Mouse (Mus musculus) heart, embryonic 11.5 days (tissue): Measurements from ENCODE around the gene Atg16l1. TPM values are rescaled to one million over a fixed set of nuclear protein-coding genes. Genes with fewer than 3 reads are reported as not detected.
"Not testable (repeated sequence)": the region's sequence is repeated elsewhere in the genome, so short reads cannot be mapped to it uniquely, and the experiment has no call there.

ENCODE experiments used
- ATAC-seq: fragments of 200-750 bp; cut with Nextera tagmentation; replicated peaks from 2 replicates; pipeline ENCODE4 v1.8.0; 2017; ENCODE audit warnings: moderate library complexity; ENCODE audit not compliant: insufficient number of reproducible peaks, low FRiP score, low TSS enrichment
- H3K27ac ChIP-seq: fragments of 300-500 bp; sonication (generic); 2 replicates; pipeline ENCODE4 v1.5.1; 2014; ENCODE audit warnings: mild to moderate bottlenecking, low read depth, low read length
- H3K27me3 ChIP-seq: fragments of 300-500 bp; sonication (generic); 2 replicates; pipeline ENCODE4 v1.6.1; 2014; ENCODE audit warnings: mild to moderate bottlenecking, low read length, mixed read lengths; ENCODE audit not compliant: control insufficient read depth, insufficient read depth
- H3K36me3 ChIP-seq: fragments of 300-500 bp; sonication (generic); 2 replicates; pipeline ENCODE4 v1.6.1; 2014; ENCODE audit warnings: mild to moderate bottlenecking, low read length, moderate library complexity, mixed read lengths; ENCODE audit not compliant: control insufficient read depth, insufficient read depth
- H3K4me1 ChIP-seq: fragments of 300-500 bp; sonication (generic); 2 replicates; pipeline ENCODE4 v1.6.1; 2014; ENCODE audit warnings: low read length; ENCODE audit not compliant: control insufficient read depth, insufficient read depth
- H3K4me2 ChIP-seq: fragments of 300-500 bp; sonication (generic); 2 replicates; pipeline ENCODE4 v1.6.1; 2014; ENCODE audit warnings: mild to moderate bottlenecking, moderate library complexity
- H3K4me3 ChIP-seq: fragments of 300-500 bp; sonication (generic); 2 replicates; pipeline ENCODE4 v1.5.1; 2014; ENCODE audit warnings: low read depth, low read length
- H3K9ac ChIP-seq: fragments of 300-500 bp; sonication (generic); 2 replicates; pipeline ENCODE4 v1.6.1; 2014; ENCODE audit warnings: mild to moderate bottlenecking, low read depth, low read length, moderate library complexity
- H3K9me3 ChIP-seq: fragments of 300-500 bp; sonication (generic); replicated peaks from 2 replicates; pipeline ENCODE4 v1.6.1; 2016; ENCODE audit warnings: low read length; ENCODE audit not compliant: control insufficient read depth
- WGBS: fragments of 180-500 bp; shearing (Covaris S2); extraction: QIAGEN DNeasy Blood & Tissue Kit; methylation state at CpG from one replicate; pipeline ENCODE4 v1.1.7; 2014; ENCODE audit not compliant: insufficient replicate concordance; 5-methylcytosine and 5-hydroxymethylcytosine counted together
- polyA plus RNA-seq: library from polyadenylated mRNA; unstranded; fragments of >200 nt; fragmentation: Nextera tagmentation; extraction: Ambion mirVana; gene quantifications from 2 replicates; pipeline ENCODE4 v1.2.1, GENCODE M21; 2014

Gene Atg16l1
- polyA plus RNA-seq, 1 experiment from 2014 or later = 25.1 TPM

GRCm38 (mm10) chr1:87812061-87812460, 56.4 kb downstream of the Atg16l1 start:
- 81% methylated on average over 10 of the region's 10 CpGs for WGBS
- Histone ChIP-seq H3K4me2 (no peak overlapping the region), H3K27me3 (no peaks in the 10 kb centered on the region; the same call in 1 of the 2 replicates), H3K27ac (no peak overlapping the region), H3K9me3 (no peaks in the 10 kb centered on the region), H3K4me3 (no peak overlapping the region), H3K9ac (no peak overlapping the region), H3K4me1 (no peaks in the 10 kb centered on the region), H3K36me3 (no peaks in the 10 kb centered on the region)
- ATAC-seq = no peak

GRCm38 (mm10) chr1:87813155-87813554, 57.5 kb downstream of the Atg16l1 start:
- 86% methylated on average over 6 of the region's 6 CpGs for WGBS
- H3K27me3 ChIP-seq = no peaks in the 10 kb centered on the region; the same call in 1 of the 2 replicates
- no peak overlapping the region for H3K9ac ChIP-seq
- no peak for ATAC-seq
- H3K4me3 ChIP-seq = no peak overlapping the region
- H3K9me3 ChIP-seq = no peaks in the 10 kb centered on the region
- H3K4me2 ChIP-seq = no peak overlapping the region
- no peak overlapping the region for H3K27ac ChIP-seq
- no peaks in the 10 kb centered on the region for H3K4me1 ChIP-seq
- H3K36me3 ChIP-seq = no peaks in the 10 kb centered on the region

- ATAC-seq = no peak
- Histone ChIP-seq H3K9ac (no peak overlapping the region), H3K4me2 (no peak overlapping the region), H3K27ac (no peak overlapping the region), H3K4me1 (no peaks in the 10 kb centered on the region), H3K36me3 (no peaks in the 10 kb centered on the region), H3K4me3 (no peak overlapping the region), H3K27me3 (no peaks in the 10 kb centered on the region; the same call in 1 of the 2 replicates), H3K9me3 (no peaks in the 10 kb centered on the region)
- WGBS = 74% methylated on average over 7 of the region's 7 CpGs
Observed at GRCm38 (mm10) chr1:87813681-87814080, 58.0 kb downstream of the Atg16l1 start.

- Histone ChIP-seq H3K4me1 (peaks cover 2% of the 10 kb centered on the region; the same call in 1 of the 2 replicates), H3K4me2 (no peak overlapping the region), H3K9ac (no peak overlapping the region), H3K36me3 (no peaks in the 10 kb centered on the region), H3K27ac (no peak overlapping the region), H3K27me3 (no peaks in the 10 kb centered on the region), H3K9me3 (no peaks in the 10 kb centered on the region), H3K4me3 (no peak overlapping the region)
- WGBS = 82% methylated on average over 10 of the region's 10 CpGs
- ATAC-seq = no peak
Observed at GRCm38 (mm10) chr1:87824420-87824995, 68.8 kb downstream of the Atg16l1 start.

GRCm38 (mm10) chr1:87825281-87825680, 69.6 kb downstream of the Atg16l1 start:
- Histone ChIP-seq H3K9me3 (no peaks in the 10 kb centered on the region), H3K4me2 (no peak overlapping the region), H3K27me3 (no peaks in the 10 kb centered on the region), H3K27ac (no peak overlapping the region), H3K9ac (no peak overlapping the region), H3K36me3 (no peaks in the 10 kb centered on the region), H3K4me1 (peaks cover 4% of the 10 kb centered on the region; the same call in 1 of the 2 replicates), H3K4me3 (no peak overlapping the region)
- 75% methylated on average over 5 of the region's 5 CpGs for WGBS
- no peak for ATAC-seq

- Histone ChIP-seq H3K27me3 (no peaks in the 10 kb centered on the region), H3K9ac (no peak overlapping the region)
- 84% methylated on average over 6 of the region's 6 CpGs for WGBS
Observed at GRCm38 (mm10) chr1:87825991-87826390, 70.3 kb downstream of the Atg16l1 start.

GRCm38 (mm10) chr1:87826474-87826873, 70.8 kb downstream of the Atg16l1 start:
- Histone ChIP-seq H3K9ac (no peak overlapping the region), H3K4me3 (no peak overlapping the region), H3K4me2 (no peak overlapping the region), H3K36me3 (no peaks in the 10 kb centered on the region), H3K4me1 (peaks cover 4% of the 10 kb centered on the region; the same call in 1 of the 2 replicates), H3K27ac (no peak overlapping the region), H3K27me3 (no peaks in the 10 kb centered on the region), H3K9me3 (no peaks in the 10 kb centered on the region)
- 72% methylated on average over 2 of the region's 2 CpGs for WGBS
- ATAC-seq = no peak

More at GRCm38 (mm10) chr1:87825991-87826390, 70.3 kb downstream of the Atg16l1 start:
- H3K4me1 ChIP-seq = peaks cover 4% of the 10 kb centered on the region; the same call in 1 of the 2 replicates
- no peaks in the 10 kb centered on the region for H3K9me3 ChIP-seq
- H3K36me3 ChIP-seq = no peaks in the 10 kb centered on the region
- H3K27ac ChIP-seq = no peak overlapping the region
- H3K4me2 ChIP-seq = no peak overlapping the region
- H3K4me3 ChIP-seq = no peak overlapping the region
- no peak for ATAC-seq

- WGBS = 89% methylated on average over 1 of the region's 1 CpGs
- not testable (repeated sequence) for ATAC-seq
Observed at GRCm38 (mm10) chr1:87827476-87827875, 71.8 kb downstream of the Atg16l1 start.

GRCm38 (mm10) chr1:87828185-87828584, 72.5 kb downstream of the Atg16l1 start:
- no peak overlapping the region for H3K27ac ChIP-seq
- peaks cover 4% of the 10 kb centered on the region; the same call in 1 of the 2 replicates for H3K4me1 ChIP-seq
- 53% methylated on average over 9 of the region's 9 CpGs for WGBS
- no peak overlapping the region for H3K4me3 ChIP-seq
- H3K36me3 ChIP-seq = no peaks in the 10 kb centered on the region
- no peak overlapping the region for H3K9ac ChIP-seq
- no peaks in the 10 kb centered on the region for H3K27me3 ChIP-seq
- ATAC-seq = no peak
- H3K4me2 ChIP-seq = no peak overlapping the region
- H3K9me3 ChIP-seq = no peaks in the 10 kb centered on the region

More at GRCm38 (mm10) chr1:87827476-87827875, 71.8 kb downstream of the Atg16l1 start:
- not testable (repeated sequence) for H3K4me3 ChIP-seq, H3K9me3 ChIP-seq, H3K4me1 ChIP-seq, H3K4me2 ChIP-seq, H3K36me3 ChIP-seq, H3K27me3 ChIP-seq, H3K27ac ChIP-seq, H3K9ac ChIP-seq
